Mouse (Mus musculus): ENCODE measurements around the gene Defa28. TPM values are rescaled to one million over a fixed set of nuclear protein-coding genes. Genes with fewer than 3 reads are reported as not detected.
"Not testable (repeated sequence)": the region's sequence is repeated elsewhere in the genome, so short reads cannot be mapped to it uniquely, and the experiment has no call there.

Gene Defa28
- polyA plus RNA-seq (2016; fragmentation: Nextera tagmentation; extraction: Ambion mirVana), result not detected in 2 replicates

DNA sequence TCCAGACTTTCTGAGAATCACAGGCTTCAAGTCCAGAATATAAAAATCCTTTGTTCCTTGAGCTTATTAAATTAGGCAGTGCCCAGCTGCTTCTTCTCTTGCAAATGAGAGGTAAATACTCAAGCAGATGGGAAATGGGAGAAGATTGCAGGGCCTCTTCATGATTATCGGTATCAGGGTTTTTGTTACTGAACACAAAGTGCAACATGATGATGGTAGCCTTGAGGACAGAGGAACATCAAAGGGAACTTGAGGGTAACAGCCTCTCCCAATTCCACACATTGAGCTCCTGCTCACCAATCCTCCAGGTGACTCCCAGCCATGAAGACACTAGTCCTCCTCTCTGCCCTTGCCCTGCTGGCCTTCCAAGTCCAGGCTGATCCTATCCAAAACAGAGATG lies at the start of gene Defa28:
Gene Defa28 (plus strand): TSS at position 301 of the 400 bp plus-strand sequence.
- not testable (repeated sequence) for H3K4me1 ChIP-seq; H3K9ac ChIP-seq; ATAC-seq; H3K9me3 ChIP-seq (replicated peaks); H3K4me3 ChIP-seq; H3K27me3 ChIP-seq (replicated peaks); H3K27ac ChIP-seq; H3K36me3 ChIP-seq; H3K4me2 ChIP-seq
- WGBS (ENCODE audit: insufficient replicate concordance), result no CpG with 5 or more reads among the region's 1 CpGs

DNA sequence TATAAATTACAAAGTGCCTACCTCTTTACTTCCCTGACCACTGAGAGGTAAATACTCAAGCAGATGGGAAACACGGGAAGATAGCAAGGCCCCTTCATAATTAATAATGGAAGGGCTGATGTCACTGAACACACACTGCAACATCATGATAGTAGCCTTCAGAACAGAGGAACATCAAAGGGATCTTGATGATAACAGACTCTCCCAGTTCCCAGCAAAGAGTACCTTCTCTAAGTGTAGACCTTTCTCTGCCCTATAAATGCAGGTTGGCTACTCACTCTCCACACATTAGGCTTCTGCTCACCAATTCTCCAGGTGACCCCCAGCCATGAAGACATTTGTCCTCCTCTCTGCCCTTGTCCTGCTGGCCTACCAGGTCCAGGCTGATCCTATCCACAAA lies 17.7 kb upstream of the Defa28 start, which contains the start of gene Defa37:
Gene Defa37 (plus strand): TSS at position 301 of the 400 bp plus-strand sequence.
- H3K9ac ChIP-seq; H3K27ac ChIP-seq; H3K36me3 ChIP-seq; H3K4me2 ChIP-seq; H3K27me3 ChIP-seq (replicated peaks); H3K4me1 ChIP-seq; H3K9me3 ChIP-seq (replicated peaks); H3K4me3 ChIP-seq; ATAC-seq: not testable (repeated sequence)
- WGBS (ENCODE audit: insufficient replicate concordance), result no CpG with 5 or more reads among the region's 1 CpGs

DNA sequence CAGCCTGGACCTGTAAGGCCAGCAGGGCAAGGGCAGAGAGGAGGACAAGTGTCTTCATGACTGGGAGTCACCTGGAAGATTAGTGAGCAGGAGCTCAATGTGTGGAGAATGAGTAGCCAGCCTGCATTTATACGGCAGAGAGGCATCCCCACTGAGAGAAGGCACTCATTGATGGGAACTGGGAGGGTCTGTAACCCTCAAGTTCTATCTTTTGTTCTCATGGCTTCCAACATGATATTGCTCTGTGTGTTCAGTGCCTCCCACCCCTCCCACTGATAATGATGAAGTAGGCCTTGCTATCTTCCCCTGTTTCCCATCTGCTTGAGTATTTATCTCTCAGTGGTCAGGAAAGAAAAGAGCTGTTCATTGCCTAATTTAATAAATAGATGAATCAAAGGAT lies 11.6 kb downstream of the Defa28 start, which contains the start of gene Gm7861:
Gene Gm7861 (minus strand): TSS at position 101 of the 400 bp plus-strand sequence.
- not testable (repeated sequence) for H3K27ac ChIP-seq; H3K4me3 ChIP-seq; H3K36me3 ChIP-seq; H3K27me3 ChIP-seq (replicated peaks); H3K9ac ChIP-seq; H3K9me3 ChIP-seq (replicated peaks); H3K4me2 ChIP-seq; ATAC-seq; H3K4me1 ChIP-seq
- WGBS (ENCODE audit: insufficient replicate concordance), result no CpG with 5 or more reads among the region's 1 CpGs

DNA sequence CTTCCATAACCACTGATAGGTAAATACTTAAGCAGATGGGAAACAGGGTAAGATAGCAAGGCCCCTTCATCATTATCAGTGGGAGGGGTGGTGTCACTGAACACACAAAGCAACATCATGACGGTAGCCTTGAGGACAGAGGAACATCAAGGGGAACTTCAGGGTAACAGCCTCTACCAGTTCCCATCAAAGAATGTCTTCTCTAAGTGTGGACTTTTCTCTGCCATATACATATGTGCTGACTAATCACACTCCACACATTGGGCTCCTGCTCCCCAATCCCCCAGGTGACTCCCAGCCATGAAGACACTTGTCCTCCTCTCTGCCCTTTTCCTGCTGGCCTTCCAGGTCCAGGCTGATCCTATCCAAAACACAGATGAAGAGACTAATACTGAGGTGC lies 35.1 kb downstream of the Defa28 start, which contains the start of gene Defa26:
Gene Defa26 (plus strand): TSS at position 301 of the 400 bp plus-strand sequence.
- H3K27ac ChIP-seq; H3K4me3 ChIP-seq; ATAC-seq; H3K4me2 ChIP-seq; H3K9ac ChIP-seq; H3K4me1 ChIP-seq; H3K9me3 ChIP-seq (replicated peaks); H3K27me3 ChIP-seq (replicated peaks); H3K36me3 ChIP-seq: not testable (repeated sequence)
- WGBS (ENCODE audit: insufficient replicate concordance), result no CpG with 5 or more reads among the region's 1 CpGs

Other genes with a start within 250 kb of the Defa28 start
- gene Defa2, start 204.5 kb upstream of the Defa28 start, polyA plus RNA-seq (2016; fragmentation: Nextera tagmentation; extraction: Ambion mirVana), result not detected in 2 replicates
- gene Defa33, start 191.2 kb upstream of the Defa28 start, polyA plus RNA-seq (2016; fragmentation: Nextera tagmentation; extraction: Ambion mirVana), result not detected in 2 replicates
- gene Defa36, start 155.6 kb upstream of the Defa28 start, polyA plus RNA-seq (2016; fragmentation: Nextera tagmentation; extraction: Ambion mirVana), result not detected in 2 replicates
- not detected in 2 replicates for gene Gm7849, start 126.4 kb upstream of the Defa28 start, polyA plus RNA-seq (2016; fragmentation: Nextera tagmentation; extraction: Ambion mirVana)
- gene Defa20, start 73.7 kb upstream of the Defa28 start, polyA plus RNA-seq (2016; fragmentation: Nextera tagmentation; extraction: Ambion mirVana), result not detected in 2 replicates
- gene Defa32, start 54.0 kb upstream of the Defa28 start, polyA plus RNA-seq (2016; fragmentation: Nextera tagmentation; extraction: Ambion mirVana), result not detected in 2 replicates
- not detected in 2 replicates for gene Defa37, start 17.6 kb upstream of the Defa28 start, polyA plus RNA-seq (2016; fragmentation: Nextera tagmentation; extraction: Ambion mirVana)
- not detected in 2 replicates for gene Gm7861, start 11.5 kb downstream of the Defa28 start, polyA plus RNA-seq (2016; fragmentation: Nextera tagmentation; extraction: Ambion mirVana)
- not detected in 2 replicates for gene Defa26, start 35.2 kb downstream of the Defa28 start, polyA plus RNA-seq (2016; fragmentation: Nextera tagmentation; extraction: Ambion mirVana)
- gene Defa17, start 72.8 kb downstream of the Defa28 start, polyA plus RNA-seq (2016; fragmentation: Nextera tagmentation; extraction: Ambion mirVana), result not detected in 2 replicates
- not detected in 2 replicates for gene Defa34, start 82.8 kb downstream of the Defa28 start, polyA plus RNA-seq (2016; fragmentation: Nextera tagmentation; extraction: Ambion mirVana)
- gene AY761184, start 120.6 kb downstream of the Defa28 start, polyA plus RNA-seq (2016; fragmentation: Nextera tagmentation; extraction: Ambion mirVana), result not detected in 2 replicates
- not detected in 2 replicates for gene Defa24, start 151.5 kb downstream of the Defa28 start, polyA plus RNA-seq (2016; fragmentation: Nextera tagmentation; extraction: Ambion mirVana)
- gene Defb50, start 240.5 kb downstream of the Defa28 start, polyA plus RNA-seq (2016; fragmentation: Nextera tagmentation; extraction: Ambion mirVana), result not detected in 2 replicates

All from liver, embryonic 12.5 days (tissue).